Mouse (Mus musculus): ENCODE measurements around the gene Rabggtb. TPM values are rescaled to one million over a fixed set of nuclear protein-coding genes. Genes with fewer than 3 reads are reported as not detected.
A peak's percentile ranks its signal among the peaks of the same experiment; 100 is the strongest.

Gene Rabggtb
- polyA plus RNA-seq, 1 experiment from 2014 or later, result 54.8 TPM

DNA sequence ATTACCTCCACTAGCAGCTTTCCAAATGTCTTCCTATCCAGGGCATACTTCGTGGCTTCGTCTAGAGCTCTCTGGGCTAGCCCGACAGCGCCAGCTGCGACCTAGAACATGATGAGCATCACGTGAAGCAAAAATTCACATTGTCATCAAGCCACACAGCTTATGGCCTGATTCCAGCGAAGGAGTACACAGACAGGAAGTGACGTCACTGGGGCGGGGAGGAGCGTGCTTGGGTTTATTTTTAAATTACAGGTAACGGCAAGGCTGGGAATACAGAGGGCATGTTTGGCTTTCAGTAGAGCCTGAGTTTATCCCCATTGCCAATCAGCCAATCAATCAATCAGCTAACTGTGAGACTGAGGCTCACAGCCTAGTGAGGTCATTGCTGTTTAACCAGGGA is 16.7 kb upstream of the Rabggtb start:
- 96% methylated on average over 11 of the region's 11 CpGs for WGBS

GRCm38 (mm10) chr3:153926333-153926732 is 13.5 kb upstream of the Rabggtb start:
- Histone ChIP-seq H3K27ac (no peak overlapping the region), H3K36me3 (replicated peaks; ENCODE audit: control insufficient read depth, insufficient read depth) (peaks cover 47% of the 10 kb centered on the region), H3K4me1 (replicated peaks; ENCODE audit: control insufficient read depth, insufficient read depth, low read length) (no peaks in the 10 kb centered on the region), H3K9ac (no peak overlapping the region), H3K4me2 (replicated peaks) (no peak overlapping the region), H3K4me3 (replicated peaks; ENCODE audit: low read length) (no peak overlapping the region), H3K27me3 (ENCODE audit: control insufficient read depth, insufficient read depth, low read length) (no peaks in the 10 kb centered on the region), H3K9me3 (ENCODE audit: control insufficient read depth, low read length) (no peaks in the 10 kb centered on the region)
- WGBS, result 92% methylated on average over 7 of the region's 7 CpGs
- DNase-seq (ENCODE audit: low spot score) (no peak), ATAC-seq (ENCODE audit: low FRiP score) (no peak)

More for the DNA sequence above, 16.7 kb upstream of the Rabggtb start:
- H3K4me1 ChIP-seq (replicated peaks; ENCODE audit: control insufficient read depth, insufficient read depth, low read length), result no peaks in the 10 kb centered on the region
- ATAC-seq (ENCODE audit: low FRiP score) (no peak), DNase-seq (ENCODE audit: low spot score) (no peak)
- H3K4me2 ChIP-seq (replicated peaks), result no peak overlapping the region
- H3K27ac ChIP-seq, result no peak overlapping the region
- H3K36me3 ChIP-seq (replicated peaks; ENCODE audit: control insufficient read depth, insufficient read depth), result peaks cover 57% of the 10 kb centered on the region
- no peak overlapping the region for H3K9ac ChIP-seq
- no peaks in the 10 kb centered on the region for H3K27me3 ChIP-seq (ENCODE audit: control insufficient read depth, insufficient read depth, low read length)
- no peak overlapping the region for H3K4me3 ChIP-seq (replicated peaks; ENCODE audit: low read length)
- no peaks in the 10 kb centered on the region for H3K9me3 ChIP-seq (ENCODE audit: control insufficient read depth, low read length)

DNA sequence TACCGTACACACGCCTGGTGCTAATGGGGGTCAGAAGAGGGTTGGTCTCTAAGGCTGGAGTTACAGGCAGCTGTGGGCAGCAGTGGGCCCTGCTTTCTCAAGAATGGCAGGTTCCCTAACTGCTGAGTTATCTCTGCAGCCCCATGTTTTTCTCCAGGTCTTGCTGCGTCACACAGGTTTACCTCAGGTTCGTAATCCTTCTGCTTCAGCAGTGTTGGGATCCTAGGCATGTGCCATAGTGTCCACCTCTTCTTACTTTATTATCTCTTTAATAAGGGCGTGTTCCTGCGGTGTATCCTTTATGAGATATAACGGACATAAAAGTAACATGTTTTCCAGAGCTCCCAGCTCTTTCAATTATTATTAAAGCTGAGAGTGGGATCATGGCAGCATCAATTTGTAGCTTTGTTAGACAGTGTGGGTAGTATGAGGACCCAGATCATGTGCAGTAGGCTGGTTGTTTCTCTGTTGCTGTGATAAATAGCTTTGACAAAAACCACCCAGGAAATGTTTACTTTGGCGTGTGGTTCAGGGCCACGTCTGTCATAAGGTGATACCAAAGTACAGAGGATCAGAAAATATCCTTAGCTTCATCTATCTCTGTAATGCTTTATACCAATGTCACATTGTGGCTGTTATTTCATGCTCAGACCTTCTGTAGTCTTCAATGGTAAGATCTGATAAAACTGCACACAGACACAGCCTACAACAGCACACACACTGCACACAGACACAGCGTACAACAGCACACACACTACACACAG is 8.5 kb upstream of the Rabggtb start:
- 92% methylated on average over 10 of the region's 10 CpGs for WGBS
- Histone ChIP-seq H3K36me3 (replicated peaks; ENCODE audit: control insufficient read depth, insufficient read depth) (peaks cover 31% of the 10 kb centered on the region), H3K4me3 (replicated peaks; ENCODE audit: low read length) (no peak overlapping the region), H3K9ac (no peak overlapping the region), H3K4me2 (replicated peaks) (no peak overlapping the region), H3K27ac (no peak overlapping the region), H3K9me3 (ENCODE audit: control insufficient read depth, low read length) (no peaks in the 10 kb centered on the region), H3K4me1 (replicated peaks; ENCODE audit: control insufficient read depth, insufficient read depth, low read length) (no peaks in the 10 kb centered on the region), H3K27me3 (ENCODE audit: control insufficient read depth, insufficient read depth, low read length) (no peaks in the 10 kb centered on the region)
- no peak for ATAC-seq (ENCODE audit: low FRiP score)
- DNase-seq (ENCODE audit: low spot score), result no peak

- H3K9me3 ChIP-seq (ENCODE audit: control insufficient read depth, low read length), result no peaks in the 10 kb centered on the region
- H3K4me3 ChIP-seq (replicated peaks; ENCODE audit: low read length), result no peak overlapping the region
- H3K27me3 ChIP-seq (ENCODE audit: control insufficient read depth, insufficient read depth, low read length), result no peaks in the 10 kb centered on the region
- H3K4me1 ChIP-seq (replicated peaks; ENCODE audit: control insufficient read depth, insufficient read depth, low read length), result 0 out of 2 replicates have a peak, but pooled peaks cover 5% of the 10 kb centered on the region
- WGBS, result 8% methylated on average over 1 of the region's 1 CpGs
- peaks cover 11% of the 10 kb centered on the region; the same call in 1 of the 2 replicates for H3K36me3 ChIP-seq (replicated peaks; ENCODE audit: control insufficient read depth, insufficient read depth)
- ATAC-seq (ENCODE audit: low FRiP score) (no peak), DNase-seq (ENCODE audit: low spot score) (no peak)
- H3K27ac ChIP-seq, result no peak overlapping the region
- H3K4me2 ChIP-seq (replicated peaks), result no peak overlapping the region
- no peak overlapping the region for H3K9ac ChIP-seq
These were observed 4.4 kb upstream of the Rabggtb start for GRCm38 (mm10) chr3:153917200-153917599.

GRCm38 (mm10) chr3:153913510-153914243 is 868 bp upstream of the Rabggtb start:
- ATAC-seq (ENCODE audit: low FRiP score), result no peak
- H3K9ac ChIP-seq, result peak overlapping the region; percentile 77
- WGBS, result 53% methylated on average over 6 of the region's 6 CpGs

DNA sequence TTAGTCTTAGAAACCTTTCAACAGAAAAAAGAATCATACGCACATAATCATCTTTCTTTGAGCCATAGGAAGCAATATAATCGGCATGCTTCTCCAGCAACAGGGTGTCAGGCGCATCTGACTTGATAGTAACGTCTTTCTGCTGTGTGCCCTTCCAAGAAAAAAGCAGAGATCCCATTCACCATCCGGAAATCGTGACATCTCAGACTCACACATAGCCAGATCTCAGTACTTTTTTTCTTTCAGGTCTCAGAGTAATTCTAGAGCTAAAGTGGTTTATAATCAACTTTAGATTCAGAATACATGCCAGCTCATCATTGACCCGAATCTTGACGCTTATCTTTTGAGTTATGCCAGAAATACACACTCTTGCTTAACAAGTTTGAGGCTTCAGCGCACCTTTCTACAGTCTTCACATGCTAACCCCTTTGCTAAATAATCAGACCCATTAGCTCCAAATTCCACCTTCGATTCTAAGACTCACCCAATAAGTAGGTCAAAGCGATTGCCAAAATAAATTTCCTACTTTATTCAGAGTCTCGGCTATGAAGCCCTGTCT is 848 bp downstream of the Rabggtb start:
- Histone ChIP-seq H3K9ac (peak overlapping the region; percentile 77), H3K9me3 (ENCODE audit: control insufficient read depth, low read length) (no peaks in the 10 kb centered on the region), H3K4me2 (replicated peaks) (peak overlapping the region; percentile 71), H3K27me3 (ENCODE audit: control insufficient read depth, insufficient read depth, low read length) (no peaks in the 10 kb centered on the region), H3K27ac (peak overlapping the region; percentile 93), H3K4me3 (replicated peaks; ENCODE audit: low read length) (peak overlapping the region; percentile 70), H3K4me1 (replicated peaks; ENCODE audit: control insufficient read depth, insufficient read depth, low read length) (peaks cover 23% of the 10 kb centered on the region), H3K36me3 (replicated peaks; ENCODE audit: control insufficient read depth, insufficient read depth) (peaks cover 42% of the 10 kb centered on the region)
- no peak for ATAC-seq (ENCODE audit: low FRiP score)
- WGBS, result 5% methylated on average over 12 of the region's 12 CpGs
- DNase-seq (ENCODE audit: low spot score), result no peak

More at GRCm38 (mm10) chr3:153913510-153914243, 868 bp upstream of the Rabggtb start:
- Histone ChIP-seq H3K27me3 (ENCODE audit: control insufficient read depth, insufficient read depth, low read length) (no peaks in the 10 kb centered on the region), H3K9me3 (ENCODE audit: control insufficient read depth, low read length) (no peaks in the 10 kb centered on the region), H3K4me2 (replicated peaks) (peak overlapping the region; percentile 71), H3K27ac (peak overlapping the region; percentile 93), H3K4me3 (replicated peaks; ENCODE audit: low read length) (peak overlapping the region; percentile 70), H3K4me1 (replicated peaks; ENCODE audit: control insufficient read depth, insufficient read depth, low read length) (peaks cover 23% of the 10 kb centered on the region), H3K36me3 (replicated peaks; ENCODE audit: control insufficient read depth, insufficient read depth) (peaks cover 25% of the 10 kb centered on the region)
- no peak for DNase-seq (ENCODE audit: low spot score)

- Histone ChIP-seq H3K4me2 (replicated peaks) (peak overlapping the region; percentile 71), H3K27me3 (ENCODE audit: control insufficient read depth, insufficient read depth, low read length) (no peaks in the 10 kb centered on the region), H3K36me3 (replicated peaks; ENCODE audit: control insufficient read depth, insufficient read depth) (peaks cover 48% of the 10 kb centered on the region), H3K27ac (no peak overlapping the region), H3K4me1 (replicated peaks; ENCODE audit: control insufficient read depth, insufficient read depth, low read length) (peaks cover 23% of the 10 kb centered on the region), H3K4me3 (replicated peaks; ENCODE audit: low read length) (peak overlapping the region; percentile 70), H3K9me3 (ENCODE audit: control insufficient read depth, low read length) (no peaks in the 10 kb centered on the region), H3K9ac (peak overlapping the region; percentile 77)
- no peak for ATAC-seq (ENCODE audit: low FRiP score)
- no peak for DNase-seq (ENCODE audit: low spot score)
- WGBS, result 52% methylated on average over 8 of the region's 8 CpGs
These were observed 1.5 kb downstream of the Rabggtb start for GRCm38 (mm10) chr3:153911197-153911881.

GRCm38 (mm10) chr3:153910489-153910888 is 2.3 kb downstream of the Rabggtb start:
- H3K9me3 ChIP-seq (ENCODE audit: control insufficient read depth, low read length), result no peaks in the 10 kb centered on the region
- H3K4me3 ChIP-seq (replicated peaks; ENCODE audit: low read length), result no peak overlapping the region
- no peak overlapping the region for H3K27ac ChIP-seq
- peaks cover 23% of the 10 kb centered on the region for H3K4me1 ChIP-seq (replicated peaks; ENCODE audit: control insufficient read depth, insufficient read depth, low read length)
- H3K27me3 ChIP-seq (ENCODE audit: control insufficient read depth, insufficient read depth, low read length), result no peaks in the 10 kb centered on the region
- H3K4me2 ChIP-seq (replicated peaks), result peak overlapping the region; percentile 71
- H3K9ac ChIP-seq, result no peak overlapping the region
- no peak for DNase-seq (ENCODE audit: low spot score)
- H3K36me3 ChIP-seq (replicated peaks; ENCODE audit: control insufficient read depth, insufficient read depth), result peaks cover 57% of the 10 kb centered on the region
- ATAC-seq (ENCODE audit: low FRiP score), result no peak
- WGBS, result 74% methylated on average over 7 of the region's 7 CpGs

- no peak overlapping the region for H3K9ac ChIP-seq
- 73% methylated on average over 5 of the region's 5 CpGs for WGBS
- no peak overlapping the region for H3K4me3 ChIP-seq (replicated peaks; ENCODE audit: low read length)
- no peak for DNase-seq (ENCODE audit: low spot score)
- no peaks in the 10 kb centered on the region for H3K27me3 ChIP-seq (ENCODE audit: control insufficient read depth, insufficient read depth, low read length)
- no peak for ATAC-seq (ENCODE audit: low FRiP score)
- peaks cover 23% of the 10 kb centered on the region for H3K4me1 ChIP-seq (replicated peaks; ENCODE audit: control insufficient read depth, insufficient read depth, low read length)
- H3K9me3 ChIP-seq (ENCODE audit: control insufficient read depth, low read length), result no peaks in the 10 kb centered on the region
- no peak overlapping the region for H3K4me2 ChIP-seq (replicated peaks)
- no peak overlapping the region for H3K27ac ChIP-seq
- peaks cover 73% of the 10 kb centered on the region for H3K36me3 ChIP-seq (replicated peaks; ENCODE audit: control insufficient read depth, insufficient read depth)
These were observed 3.9 kb downstream of the Rabggtb start for GRCm38 (mm10) chr3:153908919-153909318.
